Mouse (Mus musculus) embryo, embryonic 11 days (tissue): ENCODE data around the gene Recql5.
A peak's percentile ranks its signal among the peaks of the same experiment; 100 is the strongest.
"Not testable (repeated sequence)": the region's sequence is repeated elsewhere in the genome, so short reads cannot be mapped to it uniquely, and the experiment has no call there.

Source experiments
- DNase-seq: peaks from one replicate; pipeline ENCODE4 v3.0.0-alpha.2; 2015

The Recql5 gene

DNA sequence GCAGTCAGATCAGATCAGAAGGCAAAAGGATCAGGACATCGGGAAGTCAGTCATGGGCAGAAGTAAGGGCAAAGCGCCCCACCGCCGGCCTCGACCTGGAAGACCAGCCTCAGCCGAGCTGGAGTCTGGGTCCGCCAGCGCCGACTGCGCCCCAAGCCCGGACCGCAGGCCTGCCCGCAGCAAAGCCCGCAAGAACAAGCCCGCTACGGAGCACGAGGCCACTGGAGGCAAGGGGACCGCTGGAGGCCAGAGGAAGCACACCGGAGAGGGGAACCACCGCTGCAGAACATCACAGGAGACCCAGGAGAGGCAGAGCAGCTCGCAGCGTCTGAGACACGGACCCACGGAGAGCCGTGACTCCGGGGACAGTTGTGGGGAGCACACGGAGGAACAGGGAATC, 74.9 kb downstream of the Recql5 start, which contains the start of gene Myo15b:
TSS of gene Myo15b (plus strand) at position 53 of the 400 bp plus-strand sequence.
- DNase-seq = peak; percentile 30

- DNase-seq = no peak
These were observed 75.3 kb downstream of the Recql5 start for GRCm38 (mm10) chr11:115857936-115858335.

- DNase-seq = not testable (repeated sequence)
These were observed 76.1 kb downstream of the Recql5 start for GRCm38 (mm10) chr11:115857146-115857545.

DNA sequence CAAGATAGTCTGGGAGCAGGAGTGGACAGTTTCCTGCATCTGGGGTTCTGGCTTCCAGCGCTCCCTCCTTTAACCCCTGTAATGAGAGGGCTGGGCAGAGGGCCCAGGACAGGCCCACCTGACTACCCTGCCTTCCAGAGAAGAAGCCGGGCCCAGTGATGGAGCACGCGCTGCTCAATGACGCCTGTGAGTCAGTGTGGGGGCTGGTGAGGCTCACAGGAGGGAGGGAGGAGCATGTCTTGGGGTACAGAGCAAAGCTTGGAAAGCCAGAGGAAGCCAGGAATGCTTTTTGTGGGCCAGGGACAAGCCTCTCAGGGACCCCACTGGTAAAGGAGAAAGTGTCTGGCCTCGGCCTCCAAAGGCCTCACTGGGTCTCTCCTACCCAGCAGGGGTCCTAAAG, 78.6 kb downstream of the Recql5 start:
- no peak for DNase-seq

GRCm38 (mm10) chr11:115845819-115846218, 87.5 kb downstream of the Recql5 start:
- DNase-seq = no peak

- no peak for DNase-seq
These were observed 89.0 kb downstream of the Recql5 start for GRCm38 (mm10) chr11:115844240-115844639.

DNA sequence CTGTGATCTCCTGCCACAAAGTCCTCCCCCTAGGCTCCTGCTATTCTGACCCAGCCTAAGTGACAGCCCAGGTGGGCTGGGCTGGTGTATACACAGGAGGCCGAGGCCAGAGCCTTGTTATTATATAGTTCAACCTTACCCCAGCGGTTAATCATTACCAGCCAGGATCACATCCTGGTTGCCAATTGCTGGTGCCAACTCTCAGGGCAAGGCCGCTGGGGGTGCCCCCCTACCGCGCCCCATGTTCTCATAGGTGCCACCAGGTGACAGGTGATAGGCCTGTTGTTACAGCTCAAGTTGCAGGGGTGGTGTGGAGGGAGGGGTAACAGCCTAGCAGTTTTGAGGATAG, 89.4 kb downstream of the Recql5 start:
- DNase-seq = no peak

- no peak for DNase-seq
These were observed 90.0 kb downstream of the Recql5 start for GRCm38 (mm10) chr11:115843141-115843890.
